Mouse (Mus musculus) retina, adult 2 months (tissue): ENCODE measurements around the gene Anxa11.
"Not testable (repeated sequence)": the region's sequence is repeated elsewhere in the genome, so short reads cannot be mapped to it uniquely, and the experiment has no call there.

ENCODE experiments used
- DNase-seq: peaks from one replicate; pipeline ENCODE4 v3.0.0-alpha.2; 2012; ENCODE audit warnings: low read depth, low spot score

Anxa11 gene

DNA sequence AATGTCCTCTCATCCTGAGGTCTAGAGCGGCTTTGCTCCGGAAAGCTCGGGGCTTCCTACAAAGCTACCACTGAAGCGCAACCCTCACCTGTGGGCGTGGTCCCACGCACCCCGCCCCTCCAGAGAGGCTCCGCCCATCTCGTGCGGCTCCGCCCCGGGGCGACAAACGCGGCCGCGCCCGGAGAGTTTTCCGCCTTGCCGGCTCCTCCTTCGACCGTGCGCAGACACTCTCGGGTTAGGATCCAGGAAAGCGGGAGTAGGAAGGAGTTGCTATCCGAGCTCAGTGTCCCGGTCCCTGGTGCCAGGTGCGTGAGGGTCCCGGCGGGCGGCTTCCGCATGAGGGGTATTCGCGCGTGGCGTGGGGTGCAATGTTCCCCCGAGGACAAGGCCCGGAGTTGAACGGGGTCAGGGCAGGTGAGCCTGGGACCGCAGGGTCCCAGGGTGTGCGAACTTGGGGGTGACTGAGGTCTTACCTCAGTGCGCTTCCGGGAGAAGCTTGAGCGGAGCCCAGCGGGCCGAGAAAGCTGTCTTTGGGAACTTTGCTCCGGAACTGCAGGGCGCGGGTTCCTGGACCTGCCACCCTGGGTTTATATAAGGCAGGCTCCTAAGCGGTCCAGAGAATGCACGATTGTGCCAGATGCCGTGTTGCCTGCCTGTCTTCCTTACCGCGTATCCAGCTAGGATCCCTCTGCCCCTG lies at the start of gene Anxa11:
Anxa11 (plus strand) TSS at position 166 of the 697 bp plus-strand sequence.
- DNase-seq, result no peak

DNA sequence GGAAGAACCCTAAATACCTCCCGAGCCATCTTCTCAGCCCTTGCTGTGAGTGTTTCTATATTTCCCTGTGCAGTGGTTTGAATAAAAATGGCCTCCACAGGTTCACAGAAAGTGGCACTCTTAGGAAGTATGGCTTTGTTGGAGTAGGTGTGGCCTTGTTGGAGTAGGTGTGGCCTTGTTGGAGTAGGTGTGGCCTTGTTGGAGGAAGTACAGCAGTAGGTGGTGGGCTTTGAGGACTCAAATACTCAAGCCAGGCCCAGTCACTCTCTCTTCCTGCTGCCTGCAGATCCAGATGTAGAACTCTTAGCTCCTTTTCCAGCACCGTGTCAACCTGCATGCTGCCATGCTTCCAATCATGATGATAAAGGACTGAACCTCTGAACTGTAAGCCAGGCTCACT lies 47.6 kb upstream of the Anxa11 start:
- DNase-seq, result no peak

DNA sequence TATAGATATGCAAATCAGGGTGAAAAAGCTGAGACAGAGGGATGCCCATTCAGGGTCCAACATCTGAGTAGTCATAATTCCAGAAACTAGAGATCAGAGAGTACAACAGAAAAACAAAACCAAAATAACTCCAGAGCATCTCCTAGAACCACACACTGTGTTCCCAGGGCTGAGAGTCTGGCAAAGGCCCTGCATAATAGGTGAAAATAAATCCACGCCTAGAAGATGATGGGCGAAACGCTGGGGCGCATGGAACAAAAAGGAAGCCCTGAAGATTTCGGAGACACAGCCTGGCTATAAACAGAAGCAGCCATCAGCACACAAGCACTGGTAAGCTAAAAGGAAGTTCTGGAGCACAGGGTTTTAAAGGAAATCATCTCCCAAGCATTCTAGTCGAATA lies 46.9 kb upstream of the Anxa11 start:
- no peak for DNase-seq

DNA sequence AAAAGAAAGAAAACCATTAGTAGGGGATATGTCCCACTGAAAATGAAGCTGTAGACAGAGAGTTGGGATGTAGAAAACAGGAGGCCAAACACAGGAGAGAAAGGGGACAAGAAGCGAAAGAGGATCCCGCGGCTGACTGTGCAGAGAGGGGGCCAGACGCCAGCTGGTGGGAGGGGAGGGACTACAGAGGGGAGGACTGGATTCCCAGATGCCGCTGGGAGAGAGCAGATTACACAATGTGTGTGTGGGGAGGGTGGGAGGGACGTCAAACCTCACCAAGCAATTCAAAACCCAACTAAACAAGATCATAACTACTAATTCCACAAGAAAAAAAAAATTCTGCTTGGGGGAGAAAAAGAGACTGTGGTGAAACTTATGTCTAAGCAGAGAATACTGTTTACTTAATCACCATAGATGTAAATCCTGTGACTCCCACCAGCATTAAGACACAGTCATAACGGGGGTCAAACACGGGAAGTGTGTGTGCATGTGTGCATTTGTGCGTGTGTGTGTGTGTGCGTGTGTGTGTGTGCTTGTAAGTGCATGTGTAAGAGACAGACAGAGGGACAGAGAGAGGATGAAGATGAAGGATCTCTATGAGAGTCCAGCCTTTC lies 46.3 kb upstream of the Anxa11 start:
- DNase-seq, result no peak

DNA sequence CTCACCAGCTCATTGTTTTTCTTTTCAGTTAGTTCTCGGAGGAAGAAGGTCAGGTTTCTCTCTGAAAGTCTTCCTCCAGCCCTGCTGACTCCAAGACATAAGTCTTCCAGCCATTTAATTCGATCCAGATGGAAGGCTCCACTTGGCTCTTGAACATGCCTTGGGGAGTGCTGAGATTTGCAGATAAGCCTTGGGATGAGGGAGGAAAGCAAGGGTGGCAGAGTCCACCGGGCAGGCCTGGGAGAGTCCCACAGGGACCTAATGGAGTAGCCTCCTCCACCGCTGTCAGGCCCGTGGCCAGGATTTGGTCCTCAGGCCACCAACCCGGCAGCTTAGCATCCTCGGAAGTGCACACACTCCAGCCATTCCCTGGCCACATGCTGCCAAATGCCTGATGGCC lies 45.3 kb upstream of the Anxa11 start:
- no peak for DNase-seq

DNA sequence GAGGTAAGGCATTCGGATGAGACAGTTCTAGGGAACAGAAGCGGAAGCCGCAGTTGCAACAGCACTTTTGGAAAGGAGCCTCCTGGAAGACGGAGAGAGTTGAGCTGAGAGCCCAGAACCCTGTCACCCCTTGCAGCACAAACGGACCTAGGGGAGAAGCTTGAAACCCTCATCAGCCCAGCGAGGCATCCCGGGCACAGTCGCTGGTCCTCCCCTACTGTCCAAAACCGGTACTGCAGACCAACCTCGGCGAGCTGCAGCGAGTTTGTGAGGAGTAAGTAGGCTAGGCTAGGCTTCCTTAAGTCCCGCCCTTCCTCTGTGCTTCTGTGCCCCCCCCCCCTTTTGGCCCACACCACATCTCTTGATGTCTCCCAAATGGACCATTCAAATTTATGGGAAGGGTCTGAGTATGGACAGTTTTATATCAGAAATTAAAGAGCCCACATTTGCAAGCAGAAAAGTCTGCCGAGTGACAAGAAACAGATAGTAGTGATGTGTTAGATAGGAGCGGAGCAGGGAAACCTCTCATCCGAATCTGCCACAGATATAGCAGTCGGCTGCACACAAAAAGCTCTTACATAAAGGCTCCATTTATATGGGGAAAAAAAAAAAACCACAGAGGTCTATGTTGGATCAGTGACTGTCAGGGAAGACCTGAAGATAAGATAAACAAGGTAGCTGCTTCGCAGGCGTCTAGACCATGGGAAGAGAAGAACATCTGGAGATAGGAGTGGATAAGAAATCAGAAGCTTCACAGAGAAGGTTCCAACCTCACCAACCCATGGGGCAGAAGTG lies 41.6 kb upstream of the Anxa11 start:
- DNase-seq, result peak; percentile 18

DNA sequence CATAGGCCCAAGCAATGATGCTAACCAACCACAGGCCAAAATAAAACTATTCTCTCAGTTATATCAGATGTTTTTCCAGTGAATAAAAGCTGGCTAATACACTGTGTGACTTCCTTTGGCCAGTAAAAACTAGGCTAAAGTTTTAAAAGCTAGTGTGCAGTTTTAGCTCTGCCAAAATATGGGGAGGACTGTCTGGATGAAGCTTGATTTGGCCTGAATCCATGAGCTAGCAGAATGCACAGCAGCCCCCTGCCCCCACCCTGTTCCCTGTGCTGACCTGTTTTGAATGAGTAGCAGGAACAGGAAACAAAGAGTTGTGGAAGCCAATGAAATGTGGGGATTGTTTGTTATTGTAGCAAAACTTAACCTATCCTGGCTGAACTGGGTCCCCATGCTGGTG lies 39.4 kb upstream of the Anxa11 start:
- no peak for DNase-seq

DNA sequence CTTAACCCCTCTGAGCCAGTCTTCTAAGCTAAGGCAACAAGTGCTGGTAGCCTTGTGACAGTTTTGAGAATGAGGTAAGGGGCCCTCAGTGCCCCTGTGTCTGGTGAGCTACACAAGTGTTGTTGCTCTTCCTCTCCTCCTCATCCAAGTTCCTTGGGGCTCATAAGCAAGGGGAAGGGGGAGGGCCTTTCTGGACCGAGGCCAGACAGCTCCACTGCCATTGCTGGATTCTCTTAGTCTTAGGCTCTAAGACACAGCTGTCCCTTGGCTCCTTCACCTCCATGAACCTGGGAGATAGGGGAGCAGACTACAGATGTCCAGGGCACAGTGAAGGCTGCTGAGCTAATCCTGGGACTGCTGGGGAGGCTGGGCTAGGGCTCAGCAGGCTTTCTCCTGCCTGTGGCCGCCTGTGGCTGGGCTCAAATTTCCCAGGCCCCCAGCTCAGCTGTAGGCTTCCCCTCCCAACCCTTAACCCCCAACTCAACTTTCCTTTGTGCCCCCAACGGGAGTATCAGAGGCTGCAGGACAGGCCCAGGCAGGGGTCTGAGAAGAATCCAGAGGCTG lies 38.6 kb upstream of the Anxa11 start:
- DNase-seq, result no peak

DNA sequence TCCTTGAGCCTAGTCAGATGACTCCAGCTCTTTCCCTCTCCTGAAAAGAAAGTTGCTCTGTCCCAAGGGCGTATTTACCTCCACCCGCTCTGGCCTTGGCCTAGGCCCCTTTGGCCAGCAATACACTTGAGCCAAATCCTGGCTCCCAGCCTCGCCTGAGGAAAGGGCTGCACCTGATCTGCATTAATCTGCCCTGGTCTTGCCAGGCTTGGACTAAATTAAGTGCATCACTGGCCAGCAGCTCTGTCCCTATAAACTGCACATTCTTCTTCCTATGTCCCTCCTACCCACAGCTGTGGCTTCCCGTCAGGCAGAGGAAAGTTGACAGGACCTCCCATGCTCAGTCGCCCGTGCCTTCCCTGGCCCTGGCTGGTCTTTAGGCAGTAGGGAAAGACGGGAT lies 36.1 kb upstream of the Anxa11 start:
- DNase-seq, result no peak

DNA sequence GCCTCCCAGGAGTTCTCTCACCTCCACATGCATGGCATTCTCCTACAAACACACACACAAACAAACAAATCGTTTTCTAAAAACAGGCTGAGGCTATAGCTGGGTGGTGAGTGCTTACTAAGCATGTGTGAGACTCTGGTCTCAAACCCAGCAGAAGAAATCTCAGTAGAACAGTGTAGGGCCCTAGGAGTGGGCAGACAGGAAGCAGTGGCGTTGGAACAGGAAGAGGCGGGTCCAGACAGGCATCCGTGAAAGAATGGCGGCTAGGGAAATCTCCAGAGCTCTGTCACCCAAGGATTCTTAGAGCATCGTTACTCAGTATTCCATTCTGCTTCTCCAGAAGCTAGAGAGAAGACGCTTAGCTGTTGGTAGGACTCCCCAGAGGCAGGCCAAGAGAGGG lies 35.4 kb upstream of the Anxa11 start:
- DNase-seq, result no peak

DNA sequence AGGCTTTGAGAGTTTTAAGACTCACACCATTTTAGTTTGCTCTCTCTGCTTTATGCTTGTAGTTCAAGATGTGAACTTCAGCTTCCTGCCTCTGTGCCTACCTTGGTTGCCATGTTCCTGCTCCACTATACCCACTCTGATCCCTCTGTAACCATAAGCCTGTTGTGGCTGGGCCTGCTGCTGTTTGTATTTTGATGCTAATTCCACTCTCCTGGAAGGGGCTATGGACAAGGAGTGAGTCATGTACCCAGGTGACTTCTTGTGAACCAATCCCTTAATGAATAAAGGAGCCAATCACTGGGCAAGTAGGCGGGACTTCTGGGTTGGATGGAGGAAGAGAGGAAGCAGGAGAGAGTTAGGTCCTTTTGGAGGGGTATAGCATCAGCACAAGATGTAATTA lies 30.9 kb upstream of the Anxa11 start:
- not testable (repeated sequence) for DNase-seq

DNA sequence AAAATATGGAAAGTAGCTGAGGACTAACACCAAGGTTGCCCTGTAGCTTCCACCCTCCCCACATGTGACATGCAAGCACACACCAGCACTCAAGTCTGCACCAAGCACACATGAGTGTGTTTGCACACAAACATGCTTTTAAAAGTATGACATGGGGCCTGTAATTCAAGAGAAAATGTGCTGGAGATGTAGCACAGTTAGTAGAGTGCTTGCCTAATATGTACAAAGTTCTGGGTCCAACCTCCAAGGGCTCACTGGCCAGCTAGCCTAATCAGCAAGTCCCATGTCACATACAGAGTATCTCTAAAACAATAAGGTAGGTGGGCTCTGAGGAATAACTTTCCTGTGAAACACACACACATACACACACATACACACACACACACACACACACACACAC lies 27.8 kb upstream of the Anxa11 start:
- no peak for DNase-seq

DNA sequence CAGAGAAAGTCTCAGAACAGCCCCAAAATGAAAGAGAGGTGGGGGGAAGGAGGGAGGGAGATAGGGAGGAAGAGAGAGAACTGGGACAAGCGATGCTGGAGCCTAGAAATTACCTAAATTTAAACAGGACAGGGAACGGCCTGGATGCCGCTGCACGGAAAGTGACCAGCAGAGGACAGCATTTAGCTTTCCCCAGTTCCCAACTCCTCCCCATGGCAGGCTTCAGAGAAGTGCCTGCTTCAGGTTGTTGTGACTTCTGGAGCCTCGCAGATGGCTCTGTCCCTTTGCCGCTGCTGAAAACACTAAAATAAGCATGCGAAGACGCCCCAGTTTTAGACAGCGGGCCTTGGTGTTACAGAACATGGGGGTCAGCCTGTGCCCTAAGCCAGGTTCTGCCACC lies 25.5 kb upstream of the Anxa11 start:
- DNase-seq, result no peak

DNA sequence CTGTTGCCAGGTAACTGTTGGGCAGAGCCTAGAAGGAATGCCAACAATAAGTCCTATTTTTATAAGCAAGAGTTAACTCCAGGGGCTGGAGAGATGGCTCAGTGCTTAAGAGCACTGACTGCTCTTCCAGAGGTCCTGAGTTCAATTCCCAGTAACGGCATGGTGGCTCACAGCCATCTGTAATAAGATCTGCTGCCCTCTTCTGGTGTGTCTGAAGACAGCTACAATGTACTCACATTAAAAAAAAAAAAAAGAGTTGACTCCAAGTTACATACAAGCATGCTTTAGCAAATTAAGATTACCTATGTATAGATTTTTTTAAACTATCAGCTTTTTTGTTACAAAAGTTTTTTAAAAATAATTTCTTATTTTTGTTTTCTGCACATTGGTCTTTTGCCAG lies 19.4 kb upstream of the Anxa11 start:
- DNase-seq, result no peak

DNA sequence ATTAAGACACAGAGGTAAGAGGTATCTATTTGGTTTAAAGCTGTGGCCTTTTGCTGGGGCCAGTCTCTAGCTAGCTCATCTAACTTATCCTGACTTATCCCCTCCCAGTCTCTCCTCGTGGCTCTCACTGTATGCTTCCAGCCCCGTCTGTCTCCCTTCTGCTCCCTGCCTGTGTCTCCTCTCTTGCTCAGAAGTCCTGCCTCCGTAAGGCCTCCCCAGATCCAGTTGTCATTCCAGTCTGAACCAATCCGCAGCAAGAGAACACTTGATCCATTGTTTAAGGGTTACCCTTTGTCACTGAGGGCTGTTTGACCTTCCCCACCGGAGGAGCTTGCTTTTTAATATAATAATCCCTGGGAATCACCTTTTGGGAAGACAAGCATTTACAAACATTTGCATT lies 17.0 kb upstream of the Anxa11 start:
- DNase-seq, result no peak

DNA sequence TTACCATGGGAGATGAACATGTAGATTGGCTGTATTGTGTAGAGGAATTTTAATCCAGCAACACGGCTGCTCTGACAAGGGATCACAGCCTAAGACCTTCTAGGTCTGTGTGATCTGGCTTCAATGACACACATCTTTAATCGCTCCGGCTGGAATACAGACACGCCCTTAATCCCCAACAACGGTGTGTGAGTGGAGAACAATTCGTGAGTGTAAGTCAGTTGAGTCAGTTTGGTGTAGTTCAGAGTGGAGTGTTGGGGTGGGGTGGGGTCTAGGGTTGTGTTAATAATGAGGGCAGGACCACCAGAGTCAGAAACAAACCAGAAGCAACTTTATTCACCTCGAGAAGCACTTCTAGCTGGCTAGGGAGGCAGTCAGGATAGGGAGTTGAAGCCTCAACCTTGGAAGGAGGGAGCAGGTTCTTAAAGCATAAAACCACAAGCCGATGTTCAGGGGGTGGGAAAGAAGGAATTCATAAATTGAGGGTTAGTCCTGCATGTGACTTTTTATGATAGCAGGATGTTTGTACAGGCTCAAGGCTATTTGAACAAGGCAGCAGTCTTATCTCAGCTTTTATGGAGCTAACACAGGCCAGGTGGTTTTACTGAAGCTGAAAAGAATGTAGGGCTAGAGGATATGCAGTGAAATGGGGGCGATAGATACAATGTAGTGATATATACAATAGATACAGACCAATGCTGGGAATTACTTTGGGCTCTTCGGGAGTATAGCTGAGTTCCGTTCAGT lies 15.9 kb upstream of the Anxa11 start:
- no peak for DNase-seq

DNA sequence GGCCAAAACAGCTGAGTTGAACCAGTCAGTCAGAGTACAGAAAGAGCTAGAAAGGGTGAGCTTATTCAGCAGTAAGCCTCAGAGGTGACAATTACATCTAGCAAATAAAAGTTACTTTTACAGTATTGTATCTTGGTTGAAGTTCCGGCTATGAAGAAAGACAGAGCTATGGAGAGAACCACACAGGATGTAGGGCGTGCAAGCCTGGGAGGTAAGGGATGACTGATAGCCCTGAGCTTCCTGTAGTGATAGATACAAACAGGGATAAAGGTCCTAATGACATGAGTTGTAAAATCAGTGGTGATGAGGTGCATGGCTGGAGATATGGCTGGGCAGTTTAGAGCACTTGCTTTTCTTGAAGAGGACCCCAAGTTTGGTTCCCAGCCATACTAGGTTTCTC lies 15.1 kb upstream of the Anxa11 start:
- no peak for DNase-seq

DNA sequence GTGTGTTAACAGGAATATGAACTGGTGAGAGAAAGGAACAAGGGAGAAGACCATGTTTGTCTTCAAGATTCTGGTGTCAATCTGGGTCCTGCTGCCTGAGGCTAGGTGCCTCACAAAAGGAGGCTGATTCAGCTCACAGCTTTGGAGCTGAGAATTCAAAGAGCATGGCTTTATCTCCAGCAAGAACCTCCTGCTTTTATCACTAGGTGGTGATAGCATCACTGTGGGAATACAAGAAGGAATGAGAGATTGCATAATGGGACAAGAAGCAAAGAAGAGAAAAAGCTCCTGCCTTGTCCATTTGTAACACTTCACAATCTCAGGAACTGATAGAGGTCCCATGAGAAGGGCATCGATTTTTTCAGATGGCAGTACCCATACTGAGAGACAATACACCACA lies 10.6 kb upstream of the Anxa11 start:
- DNase-seq, result no peak

DNA sequence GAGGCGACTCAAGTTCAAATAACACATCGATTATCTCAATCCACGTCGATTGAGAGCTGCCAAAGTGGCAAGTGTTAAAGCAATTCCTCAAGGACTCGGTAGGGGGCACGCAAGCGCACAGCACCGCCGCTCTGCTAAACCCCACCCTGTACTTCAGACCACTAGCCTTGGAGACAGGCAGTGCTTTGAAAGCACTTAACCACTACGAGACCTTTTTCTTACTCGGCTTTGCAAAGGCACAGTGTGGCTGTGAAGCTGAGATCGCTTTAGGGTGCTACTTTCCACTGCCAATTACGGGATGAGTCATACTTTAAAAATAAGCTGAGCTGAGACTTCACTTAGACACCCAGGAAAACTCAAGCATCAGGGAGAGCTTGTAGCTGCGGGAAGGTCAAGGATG lies 9.7 kb upstream of the Anxa11 start:
- no peak for DNase-seq

DNA sequence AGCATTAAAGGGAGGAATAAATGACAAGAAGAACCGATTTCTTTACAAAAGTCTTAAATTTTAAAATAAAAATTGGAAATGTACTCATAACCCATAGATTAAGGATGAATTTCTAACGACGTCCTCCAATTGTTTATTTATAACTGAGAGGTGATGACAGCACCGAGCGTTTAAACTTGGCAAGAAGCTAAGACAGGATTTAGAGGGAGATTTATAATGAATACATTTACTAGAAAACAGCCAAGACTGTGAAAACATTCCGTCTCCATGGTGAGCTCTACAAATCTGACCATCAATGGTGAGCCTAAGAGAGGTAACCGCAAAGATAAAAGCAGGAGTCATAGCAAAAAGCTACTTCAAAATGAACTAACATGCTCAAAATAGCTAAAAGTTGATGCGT lies 3.5 kb upstream of the Anxa11 start:
- no peak for DNase-seq

DNA sequence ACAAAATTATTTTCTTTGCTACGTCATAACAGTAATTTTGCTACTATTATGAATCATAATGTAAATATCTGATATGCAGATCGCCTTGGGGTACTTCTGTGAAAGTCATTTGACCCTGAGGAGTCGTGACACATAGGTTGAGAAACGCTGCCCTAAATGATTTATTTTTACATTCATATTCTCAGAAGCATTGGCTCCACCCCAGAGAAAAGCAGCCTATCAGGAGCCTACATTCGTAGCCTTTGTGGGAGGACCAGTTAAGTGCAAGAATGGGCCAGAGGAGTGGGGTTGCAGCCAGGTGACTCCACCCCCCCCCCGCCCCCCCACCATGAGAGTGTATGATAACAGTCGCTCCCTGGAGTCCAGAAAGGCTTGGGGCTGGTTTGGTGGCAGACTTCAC lies 2.2 kb upstream of the Anxa11 start:
- no peak for DNase-seq

DNA sequence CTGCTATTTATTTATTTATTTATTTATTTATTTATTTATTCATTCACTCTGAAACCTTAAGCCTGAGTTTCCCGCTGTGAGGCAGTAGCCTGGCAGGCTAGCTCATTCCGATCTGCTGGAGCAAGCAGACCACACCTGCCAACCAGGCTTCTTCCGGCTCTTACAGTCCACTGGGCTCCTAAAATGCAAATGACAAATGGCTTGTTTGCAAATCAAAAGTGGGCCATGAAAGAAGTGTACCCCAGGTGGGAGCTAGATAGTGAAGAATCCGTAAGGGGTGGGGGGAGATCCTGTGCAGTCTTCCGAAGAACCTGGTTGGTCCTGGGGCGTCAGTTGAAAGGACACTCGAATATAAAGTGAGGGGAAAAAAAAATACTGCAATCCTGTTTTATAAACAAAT lies 995 bp upstream of the Anxa11 start:
- DNase-seq, result no peak
